Mouse (Mus musculus) liver, embryonic 11.5 days (tissue): ENCODE measurements around the gene Afg1l. TPM values are rescaled to one million over a fixed set of nuclear protein-coding genes. Genes with fewer than 3 reads are reported as not detected.

Experiments
- ATAC-seq: fragments of 200-750 bp; cut with Nextera tagmentation; replicated peaks from 2 replicates; pipeline ENCODE4 v1.8.0; 2017; ENCODE audit warnings: moderate number of reproducible peaks, mild to moderate bottlenecking, moderate TSS enrichment, moderate library complexity; ENCODE audit not compliant: low FRiP score
- DNase-seq: peaks from one replicate; pipeline ENCODE4 v3.0.0-alpha.2; 2017; ENCODE audit warnings: low spot score
- H3K27ac ChIP-seq: fragments of 300-500 bp; sonication (generic); 2 replicates; pipeline ENCODE4 v1.5.1; 2014; ENCODE audit warnings: mild to moderate bottlenecking, low read depth, low read length, control low read depth
- H3K27me3 ChIP-seq: fragments of 300-500 bp; sonication (generic); replicated peaks from 2 replicates; pipeline ENCODE4 v1.6.1; 2014; ENCODE audit warnings: low read length, mixed read lengths; ENCODE audit not compliant: control insufficient read depth, insufficient read depth
- H3K36me3 ChIP-seq: fragments of 300-500 bp; sonication (generic); 2 replicates; pipeline ENCODE4 v1.6.1; 2014; ENCODE audit warnings: mild to moderate bottlenecking, low read length, moderate library complexity, mixed read lengths; ENCODE audit not compliant: control insufficient read depth, insufficient read depth
- H3K4me1 ChIP-seq: fragments of 300-500 bp; sonication (generic); replicated peaks from 2 replicates; pipeline ENCODE4 v1.6.1; 2014; ENCODE audit warnings: low read length, mixed read lengths; ENCODE audit not compliant: control insufficient read depth, insufficient read depth
- H3K4me2 ChIP-seq: fragments of 300-500 bp; sonication (generic); 2 replicates; pipeline ENCODE4 v1.6.1; 2014; ENCODE audit warnings: mild to moderate bottlenecking, control low read depth, moderate library complexity
- H3K4me3 ChIP-seq: fragments of 300-500 bp; sonication (generic); 2 replicates; pipeline ENCODE4 v1.5.1; 2014; ENCODE audit warnings: low read depth, low read length, control low read depth
- H3K9ac ChIP-seq: fragments of 300-500 bp; sonication (generic); 2 replicates; pipeline ENCODE4 v1.6.1; 2014; ENCODE audit warnings: low read depth, low read length, control low read depth
- H3K9me3 ChIP-seq: fragments of 300-500 bp; sonication (generic); 2 replicates; pipeline ENCODE4 v1.6.1; 2016; ENCODE audit warnings: low read length, inconsistent platforms, mixed read lengths; ENCODE audit not compliant: control insufficient read depth
- WGBS: fragments of 180-500 bp; shearing (Covaris S2); extraction: QIAGEN DNeasy Blood & Tissue Kit; methylation state at CpG from one replicate; pipeline ENCODE4 v1.1.7; 2014; 5-methylcytosine and 5-hydroxymethylcytosine counted together
- polyA plus RNA-seq: library from polyadenylated mRNA; unstranded; fragments of >200 nt; fragmentation: Nextera tagmentation; extraction: Ambion mirVana; gene quantifications from 2 replicates; pipeline ENCODE4 v1.2.1, GENCODE M21; 2014

Afg1l gene
- polyA plus RNA-seq, 1 experiment from 2014 or later, result 5.0 TPM

DNA sequence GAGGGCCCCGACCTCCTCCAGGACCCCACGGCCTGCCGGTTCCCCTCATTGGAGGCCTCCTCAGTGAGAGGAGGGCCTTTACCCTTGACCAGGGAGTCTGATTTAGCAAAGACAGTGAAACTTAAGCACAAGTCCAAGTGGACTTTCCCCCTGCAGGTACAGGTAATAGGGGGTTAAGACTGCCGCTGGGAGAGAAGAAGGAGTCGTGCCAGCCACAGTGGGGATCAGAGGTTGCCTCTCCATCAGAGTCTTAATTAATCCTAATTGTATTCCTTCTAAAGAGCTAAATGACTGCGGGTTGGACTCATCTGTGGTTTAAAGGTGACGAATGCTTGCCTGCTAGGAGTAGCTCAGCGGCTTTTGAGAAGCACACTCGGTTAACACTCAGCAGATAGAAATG is 139.9 kb downstream of the Afg1l start:
- Histone ChIP-seq H3K27ac (no peak overlapping the region), H3K4me3 (no peak overlapping the region), H3K27me3 (no peaks in the 10 kb centered on the region), H3K4me1 (0 out of 2 replicates have a peak, but pooled peaks cover 3% of the 10 kb centered on the region), H3K4me2 (no peak overlapping the region), H3K36me3 (no peaks in the 10 kb centered on the region), H3K9ac (no peak overlapping the region), H3K9me3 (no peaks in the 10 kb centered on the region)
- DNase-seq (no peak), ATAC-seq (no peak)
- 82% methylated on average over 9 of the region's 9 CpGs for WGBS

- no peaks in the 10 kb centered on the region for H3K9me3 ChIP-seq
- H3K27ac ChIP-seq, result no peak overlapping the region
- H3K4me3 ChIP-seq, result no peak overlapping the region
- no peak overlapping the region for H3K9ac ChIP-seq
- H3K4me2 ChIP-seq, result no peak overlapping the region
- DNase-seq (no peak), ATAC-seq (no peak)
- H3K27me3 ChIP-seq, result no peaks in the 10 kb centered on the region
- 74% methylated on average over 8 of the region's 8 CpGs for WGBS
- no peaks in the 10 kb centered on the region for H3K4me1 ChIP-seq
- no peaks in the 10 kb centered on the region for H3K36me3 ChIP-seq
Measured at GRCm38 (mm10) chr10:42327576-42327975, 150.8 kb downstream of the Afg1l start.

GRCm38 (mm10) chr10:42325305-42325704 is 153.1 kb downstream of the Afg1l start:
- DNase-seq, result no peak
- Histone ChIP-seq H3K27ac (no peak overlapping the region), H3K36me3 (no peaks in the 10 kb centered on the region), H3K9me3 (no peaks in the 10 kb centered on the region), H3K4me1 (no peaks in the 10 kb centered on the region), H3K4me3 (no peak overlapping the region), H3K27me3 (no peaks in the 10 kb centered on the region), H3K9ac (no peak overlapping the region), H3K4me2 (no peak overlapping the region)
- no peak for ATAC-seq
- 90% methylated on average over 10 of the region's 10 CpGs for WGBS

- ATAC-seq (no peak), DNase-seq (no peak)
- Histone ChIP-seq H3K4me3 (no peak overlapping the region), H3K27ac (no peak overlapping the region), H3K27me3 (no peaks in the 10 kb centered on the region), H3K4me1 (no peaks in the 10 kb centered on the region), H3K9ac (no peak overlapping the region), H3K36me3 (no peaks in the 10 kb centered on the region), H3K9me3 (no peaks in the 10 kb centered on the region), H3K4me2 (no peak overlapping the region)
Measured at GRCm38 (mm10) chr10:42323978-42324377, 154.4 kb downstream of the Afg1l start.

DNA sequence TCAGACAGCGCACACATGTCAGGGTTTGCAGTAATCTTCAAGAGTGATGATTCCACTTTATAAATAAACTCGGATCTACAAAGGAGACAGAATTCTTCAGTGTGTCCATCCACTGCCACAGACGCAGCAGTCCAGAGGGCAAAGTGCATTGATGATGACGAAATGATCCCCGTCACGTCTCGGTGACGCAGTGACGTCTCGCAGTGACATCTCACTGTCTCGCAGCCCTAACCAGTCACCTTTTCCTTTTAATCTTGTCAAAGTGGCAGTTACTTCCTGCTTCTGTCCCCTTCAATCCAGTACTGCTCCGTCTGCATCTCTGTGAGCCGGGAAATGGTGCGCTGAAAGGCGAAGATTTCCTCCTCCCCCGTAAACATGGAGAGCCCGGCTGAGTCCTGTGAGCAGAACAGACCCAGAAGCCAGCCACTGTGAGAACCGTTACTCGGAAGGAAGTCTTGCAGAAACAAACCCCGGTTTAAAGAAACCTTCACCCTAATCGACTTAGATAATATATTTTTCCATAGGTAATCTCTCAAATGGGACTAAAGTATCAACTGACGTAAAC is 165.1 kb downstream of the Afg1l start:
- no peak overlapping the region for H3K4me3 ChIP-seq
- DNase-seq, result no peak
- 59% methylated on average over 22 of the region's 22 CpGs for WGBS
- H3K4me1 ChIP-seq, result no peaks in the 10 kb centered on the region
- no peak for ATAC-seq
- H3K9me3 ChIP-seq, result no peaks in the 10 kb centered on the region
- H3K4me2 ChIP-seq, result no peak overlapping the region; the same call in 1 of the 2 replicates
- no peaks in the 10 kb centered on the region for H3K36me3 ChIP-seq
- no peak overlapping the region for H3K27ac ChIP-seq
- no peak overlapping the region for H3K9ac ChIP-seq
- peaks cover 4% of the 10 kb centered on the region; the same call in 1 of the 2 replicates for H3K27me3 ChIP-seq

GRCm38 (mm10) chr10:42312557-42312956 is 165.8 kb downstream of the Afg1l start:
- H3K27ac ChIP-seq, result no peak overlapping the region
- no peaks in the 10 kb centered on the region for H3K36me3 ChIP-seq
- H3K9ac ChIP-seq, result no peak overlapping the region
- 67% methylated on average over 1 of the region's 1 CpGs for WGBS
- H3K9me3 ChIP-seq, result no peaks in the 10 kb centered on the region
- DNase-seq, result no peak
- peaks cover 5% of the 10 kb centered on the region; the same call in 1 of the 2 replicates for H3K27me3 ChIP-seq
- no peaks in the 10 kb centered on the region for H3K4me1 ChIP-seq
- no peak overlapping the region for H3K4me2 ChIP-seq
- no peak for ATAC-seq
- no peak overlapping the region for H3K4me3 ChIP-seq

DNA sequence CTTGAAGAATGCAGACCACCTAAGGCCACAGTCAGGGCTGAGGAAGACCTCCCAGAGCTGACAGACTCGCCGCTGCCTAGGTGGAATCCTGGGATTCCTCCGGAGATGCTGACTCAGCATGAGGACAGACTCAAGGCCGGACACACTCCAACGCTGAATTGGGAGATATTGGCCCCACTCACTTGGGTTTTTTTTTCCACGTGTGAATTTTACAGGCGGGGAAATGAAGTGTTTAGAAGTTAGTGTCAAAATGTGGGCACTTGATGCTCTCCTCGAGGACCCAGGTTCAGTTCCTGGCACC is 169.7 kb downstream of the Afg1l start:
- H3K4me2 ChIP-seq, result peak overlapping the region; percentile 56
- no peak for DNase-seq
- ATAC-seq, result no peak
- H3K9ac ChIP-seq, result no peak overlapping the region
- peak overlapping the region; percentile 24; the same call in 1 of the 2 replicates for H3K4me3 ChIP-seq
- H3K9me3 ChIP-seq, result no peaks in the 10 kb centered on the region
- no peaks in the 10 kb centered on the region for H3K4me1 ChIP-seq
- no peak overlapping the region for H3K27ac ChIP-seq
- peaks cover 5% of the 10 kb centered on the region; the same call in 1 of the 2 replicates for H3K27me3 ChIP-seq
- H3K36me3 ChIP-seq, result no peaks in the 10 kb centered on the region
- 33% methylated on average over 8 of the region's 8 CpGs for WGBS

DNA sequence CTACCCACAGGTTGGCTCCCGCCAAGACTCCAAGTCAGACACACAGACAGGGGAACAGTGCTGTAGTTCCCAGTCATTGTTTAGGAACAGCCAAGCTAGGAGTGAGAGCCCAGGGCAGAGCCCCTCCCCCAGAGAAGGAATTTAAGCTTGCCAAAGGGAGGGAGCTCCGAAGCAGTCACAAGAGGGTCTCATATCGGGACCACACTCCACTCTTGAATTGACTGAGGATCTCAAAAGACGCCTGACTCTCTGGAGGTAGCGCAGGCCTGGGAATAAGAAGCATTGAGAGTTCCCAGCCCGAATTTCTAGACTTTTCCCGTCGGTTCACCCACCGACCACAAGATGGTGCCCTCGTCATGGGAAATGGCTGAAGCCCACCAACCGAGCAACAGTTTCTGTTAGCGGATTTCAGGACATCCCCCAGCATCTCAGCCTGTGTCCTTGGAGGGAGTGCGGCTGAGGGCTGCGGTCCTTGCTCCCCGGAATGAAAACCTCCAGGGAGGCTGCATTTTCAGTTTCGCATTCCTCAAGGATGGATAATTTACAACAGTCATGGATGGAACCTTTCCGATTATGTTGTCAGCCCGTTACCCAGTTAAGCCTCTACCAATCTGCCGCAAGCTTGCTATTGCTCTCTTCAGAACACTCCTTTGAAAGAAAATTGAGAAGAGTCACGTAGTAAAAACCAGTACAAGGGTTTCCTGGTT is 170.2 kb downstream of the Afg1l start:
- Histone ChIP-seq H3K4me3 (peak overlapping the region; percentile 24; the same call in 1 of the 2 replicates), H3K9ac (no peak overlapping the region)
- 12% methylated on average over 20 of the region's 20 CpGs for WGBS

GRCm38 (mm10) chr10:42306422-42306821 is 171.9 kb downstream of the Afg1l start:
- H3K4me3 ChIP-seq, result no peak overlapping the region
- no peak overlapping the region for H3K4me2 ChIP-seq
- H3K36me3 ChIP-seq, result no peaks in the 10 kb centered on the region
- H3K9me3 ChIP-seq, result no peaks in the 10 kb centered on the region
- H3K27ac ChIP-seq, result no peak overlapping the region
- no peak overlapping the region for H3K9ac ChIP-seq
- no peaks in the 10 kb centered on the region for H3K4me1 ChIP-seq
- no peak for DNase-seq
- no peak for ATAC-seq
- WGBS, result 83% methylated on average over 8 of the region's 8 CpGs
- peaks cover 5% of the 10 kb centered on the region; the same call in 1 of the 2 replicates for H3K27me3 ChIP-seq

More for the DNA sequence above, 170.2 kb downstream of the Afg1l start:
- peaks cover 5% of the 10 kb centered on the region; the same call in 1 of the 2 replicates for H3K27me3 ChIP-seq
- no peaks in the 10 kb centered on the region for H3K4me1 ChIP-seq
- H3K27ac ChIP-seq, result no peak overlapping the region
- ATAC-seq (no peak), DNase-seq (peak; percentile 71)
- no peaks in the 10 kb centered on the region for H3K36me3 ChIP-seq
- peak overlapping the region; percentile 56 for H3K4me2 ChIP-seq
- H3K9me3 ChIP-seq, result no peaks in the 10 kb centered on the region
